Mouse (Mus musculus) stomach, postnatal 0 days (tissue): ENCODE measurements around the gene Rom1.

Experiments used
- CTCF ChIP-seq: IDR thresholded peaks from 2 replicates; pipeline ENCODE4 v1.5.1; 2016; ENCODE audit warnings: antibody characterized with exemption, low read depth, mild to moderate bottlenecking, moderate library complexity
- EP300 ChIP-seq: optimal IDR thresholded peaks from 2 replicates; pipeline ENCODE3; 2016; ENCODE audit warnings: antibody characterized with exemption

GRCm38 (mm10) chr19:8930771-8931170 lies 1.6 kb upstream of the Rom1 start:
- no peak for TF ChIP-seq CTCF
- TF ChIP-seq EP300: no peak
